Mouse (Mus musculus) cerebellum, postnatal 36 days (tissue): ENCODE results near the gene Shisa6.

Experiments
- DNase-seq, 2 experiments: peaks; one replicate each; pipeline ENCODE4 v3.0.0; 2021 to 2022; ENCODE audit warnings: mixed read lengths in 2 of 2

Shisa6 gene

GRCm38 (mm10) chr11:66525371-66526045 lies at the start of gene Shisa6:
Gene Shisa6 (minus strand): TSS chr11:66525964.
- DNase-seq = no peak

GRCm38 (mm10) chr11:66573888-66574287 lies 48.1 kb upstream of the Shisa6 start:
- no peak for DNase-seq

GRCm38 (mm10) chr11:66569045-66569444 lies 43.3 kb upstream of the Shisa6 start:
- DNase-seq = no peak

GRCm38 (mm10) chr11:66568386-66568791 lies 42.6 kb upstream of the Shisa6 start:
- DNase-seq = no peak

- no peak for DNase-seq
These were observed 41.6 kb upstream of the Shisa6 start for GRCm38 (mm10) chr11:66567382-66567781.

- DNase-seq = no peak
These were observed 36.5 kb upstream of the Shisa6 start for GRCm38 (mm10) chr11:66562274-66562673.

- no peak for DNase-seq
These were observed 12.1 kb upstream of the Shisa6 start for GRCm38 (mm10) chr11:66537820-66538219.

- DNase-seq = no peak
These were observed 10.1 kb upstream of the Shisa6 start for GRCm38 (mm10) chr11:66535866-66536265.

- no peak for DNase-seq
These were observed 9.4 kb upstream of the Shisa6 start for GRCm38 (mm10) chr11:66535156-66535555.

GRCm38 (mm10) chr11:66534291-66534690 lies 8.5 kb upstream of the Shisa6 start:
- no peak for DNase-seq

GRCm38 (mm10) chr11:66528146-66528545 lies 2.4 kb upstream of the Shisa6 start:
- DNase-seq = no peak

GRCm38 (mm10) chr11:66527343-66527742 lies 1.6 kb upstream of the Shisa6 start:
- no peak for DNase-seq

GRCm38 (mm10) chr11:66526981-66527320 lies 1.2 kb upstream of the Shisa6 start:
- no peak for DNase-seq

- peak in 1 of 2 experiments; percentile 11 for DNase-seq
These were observed 549 bp upstream of the Shisa6 start for GRCm38 (mm10) chr11:66526046-66526980.

GRCm38 (mm10) chr11:66524251-66524650 lies 1.5 kb downstream of the Shisa6 start:
- no peak for DNase-seq

GRCm38 (mm10) chr11:66522376-66522775 lies 3.4 kb downstream of the Shisa6 start:
- DNase-seq = no peak

GRCm38 (mm10) chr11:66519386-66519785 lies 6.4 kb downstream of the Shisa6 start:
- no peak for DNase-seq

- DNase-seq = no peak
These were observed 11.4 kb downstream of the Shisa6 start for GRCm38 (mm10) chr11:66514346-66514745.

- no peak for DNase-seq
These were observed 24.8 kb downstream of the Shisa6 start for GRCm38 (mm10) chr11:66500951-66501350.

- no peak for DNase-seq
These were observed 26.8 kb downstream of the Shisa6 start for GRCm38 (mm10) chr11:66498857-66499445.

GRCm38 (mm10) chr11:66496235-66496634 lies 29.5 kb downstream of the Shisa6 start:
- no peak for DNase-seq

- no peak for DNase-seq
These were observed 31.4 kb downstream of the Shisa6 start for GRCm38 (mm10) chr11:66494391-66494790.

GRCm38 (mm10) chr11:66487765-66488164 lies 38.0 kb downstream of the Shisa6 start:
- peak; percentile 20 for DNase-seq

GRCm38 (mm10) chr11:66482501-66482900 lies 43.3 kb downstream of the Shisa6 start:
- DNase-seq = no peak
